ENCODE assay signal across 9 mouse cellular contexts in genomic region chr1:171418660-171419059, GRCm38 (mm10). TPM values are rescaled to one million over a fixed set of nuclear protein-coding genes. Genes with fewer than 3 reads are reported as not detected.
A peak's percentile ranks its signal among the peaks of the same experiment; 100 is the strongest.
DNase-seq lines count a peak whose midpoint lies in the region; ATAC-seq and TF ChIP-seq lines count a peak whose summit lies in the region.
"Had no signal": no experiment of that assay in that cellular context is flagged by ENCODE, and none has a peak within 500 bp of the region (broad histone marks: within the 10 kb centered on the region; RNA-seq: fewer than 3 reads in every experiment).

TSS of gene Tstd1 (plus strand) at chr1:171418872.

- H3K9me3 ChIP-seq in lung, embryonic 14.5 days (ENCODE audit: low read depth, low read length) = no peaks in the 10 kb centered on the region
- no peaks in the 10 kb centered on the region for H3K9me3 ChIP-seq in stomach, embryonic 14.5 days (ENCODE audit: control insufficient read depth, low read depth, low read length)
- H3K9me3 ChIP-seq: heart, embryonic 13.5 days had no signal

- no peak for ATAC-seq in lung, embryonic 14.5 days (ENCODE audit: insufficient read depth)
- no peak for ATAC-seq in stomach, embryonic 14.5 days (ENCODE audit: insufficient number of reproducible peaks, insufficient read depth, low FRiP score, low read depth)

- H3K4me3 ChIP-seq in lung, embryonic 14.5 days (ENCODE audit: low read depth, low read length) = no peak within 1 kb of the TSS
- no peak within 1 kb of the TSS for H3K4me3 ChIP-seq in stomach, embryonic 14.5 days (ENCODE audit: low read depth, low read length)
- no peak within 1 kb of the TSS for H3K4me3 ChIP-seq in layer of hippocampus, adult 2 months
- H3K4me3 ChIP-seq: heart, embryonic 13.5 days had no signal

- no peak within 1 kb of the TSS for H3K4me2 ChIP-seq in lung, embryonic 14.5 days
- H3K4me2 ChIP-seq in stomach, embryonic 14.5 days (replicated peaks; ENCODE audit: low read depth, low read length) = no peak within 1 kb of the TSS
- H3K4me2 ChIP-seq: heart, embryonic 13.5 days had no signal

- no peak for DNase-seq in adrenal gland, postnatal 14 days
- DNase-seq in adrenal gland, adult (ENCODE audit: inconsistent age in 2 of 2, low spot score in 1 of 2) = no peak
- DNase-seq in lung, embryonic 14.5 days = no peak
- no peak for DNase-seq in lung, postnatal 36 days
- DNase-seq in kidney, postnatal 10 days = peak; percentile 61
- no peak for DNase-seq in frontal cortex, postnatal 36 days (ENCODE audit: low spot score in 2 of 2)
- no peak for DNase-seq in layer of hippocampus, adult 2 months (ENCODE audit: low spot score in 2 of 2)

- no peaks in the 10 kb centered on the region for H3K4me1 ChIP-seq in lung, embryonic 14.5 days (ENCODE audit: insufficient read depth)
- 0 out of 2 replicates have a peak, but pooled peaks cover 1% of the 10 kb centered on the region for H3K4me1 ChIP-seq in stomach, embryonic 14.5 days (ENCODE audit: control insufficient read depth, insufficient read depth, low read length)

- no peaks in the 10 kb centered on the region for H3K27me3 ChIP-seq in lung, embryonic 14.5 days (ENCODE audit: insufficient read depth, low read length)
- H3K27me3 ChIP-seq in stomach, embryonic 14.5 days (ENCODE audit: control insufficient read depth, insufficient read depth, low read length) = no peaks in the 10 kb centered on the region
- H3K27me3 ChIP-seq: heart, embryonic 13.5 days had no signal

- H3K36me3 ChIP-seq in lung, embryonic 14.5 days (ENCODE audit: insufficient read depth) = peaks cover 68% of the 10 kb centered on the region
- peaks cover 47% of the 10 kb centered on the region for H3K36me3 ChIP-seq in stomach, embryonic 14.5 days (ENCODE audit: control insufficient read depth, insufficient read depth, low read length)

- TF ChIP-seq CTCF in lung, embryonic 14.5 days (IDR thresholded peaks at IDR 0.05; ENCODE audit: low read depth) = no peak
- no peak for TF ChIP-seq CTCF in layer of hippocampus, adult 2 months (conservative IDR thresholded peaks at IDR 0.05)

- WGBS in lung, embryonic 14.5 days = 81% methylated on average over 5 of the region's 5 CpGs
- 87% methylated on average over 5 of the region's 5 CpGs for WGBS in stomach, embryonic 14.5 days

- H3K9ac ChIP-seq in lung, embryonic 14.5 days = no peak within 1 kb of the TSS
- no peak within 1 kb of the TSS for H3K9ac ChIP-seq in stomach, embryonic 14.5 days (replicated peaks; ENCODE audit: low read depth, low read length)
- H3K9ac ChIP-seq: heart, embryonic 13.5 days had no signal

- H3K27ac ChIP-seq in lung, embryonic 14.5 days (ENCODE audit: low read depth) = peak within 1 kb of the TSS; percentile 79
- peak within 1 kb of the TSS; percentile 61 for H3K27ac ChIP-seq in stomach, embryonic 14.5 days (ENCODE audit: low read length)
- no peak within 1 kb of the TSS for H3K27ac ChIP-seq in layer of hippocampus, adult 2 months
- H3K27ac ChIP-seq: heart, embryonic 13.5 days had no signal

RNA-seq across cellular contexts. Expression of gene Tstd1, which starts in this region (rescaled TPM):
- total RNA-seq in adrenal gland, postnatal 14 days (2021) = 2.6 and 11.3 TPM in 2 replicates
- polyA plus RNA-seq in lung, embryonic 14.5 days (2014; fragmentation: Nextera tagmentation; extraction: Ambion mirVana) = 2.0 and 3.4 TPM in 2 replicates
- 3.0 and 3.1 TPM in 2 replicates for polyA plus RNA-seq in stomach, embryonic 14.5 days (2014; fragmentation: Nextera tagmentation; extraction: Ambion mirVana)
- 1 to 10 TPM; 4.1 to 5.6 TPM for total RNA-seq in layer of hippocampus, adult 2 months (2021)
